ENCODE assay signal across 11 mouse cellular contexts in the genomic region with DNA sequence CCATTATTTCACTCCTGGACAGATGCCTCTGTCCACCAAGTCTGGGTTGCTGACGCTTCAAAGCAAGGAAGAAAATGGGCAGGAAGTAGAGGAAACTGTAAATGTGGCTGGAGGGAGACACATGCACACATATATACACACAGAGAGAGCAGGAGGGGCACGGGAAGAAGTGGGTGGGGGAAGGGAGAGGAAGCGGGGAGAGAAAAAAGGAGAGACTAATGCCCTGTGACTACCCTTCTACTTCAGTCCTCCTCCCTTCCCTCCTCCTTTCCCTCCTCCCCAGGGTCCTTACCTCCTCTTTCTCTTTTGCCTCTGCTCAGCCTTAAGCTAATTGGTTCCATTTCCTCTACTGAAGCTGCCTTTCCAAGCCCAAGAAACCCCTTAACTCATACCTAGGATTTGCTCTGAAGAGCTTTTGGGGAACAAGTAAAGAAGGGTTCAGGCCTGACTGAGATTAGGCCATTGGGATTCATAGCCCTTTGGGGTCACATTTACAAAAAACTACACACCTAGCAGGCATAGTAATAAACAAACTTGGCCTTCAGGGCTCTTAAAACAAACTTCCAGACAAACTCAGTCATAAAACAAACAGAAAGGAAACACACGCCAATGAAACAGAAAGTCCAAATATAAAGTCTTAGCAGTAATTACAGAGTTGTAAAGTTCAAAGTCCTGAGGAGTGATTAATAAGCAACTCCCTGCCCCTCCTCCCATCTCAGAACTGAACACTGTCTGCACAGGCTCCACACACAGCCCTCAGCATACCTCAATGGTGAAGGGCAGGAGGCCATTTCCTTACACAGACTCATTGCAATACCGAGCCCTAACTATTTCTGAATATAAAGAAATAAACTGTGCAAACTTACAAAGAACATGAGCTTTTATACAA. TPM values are rescaled to one million over a fixed set of nuclear protein-coding genes. Genes with fewer than 3 reads are reported as not detected.
DNase-seq lines count a peak whose midpoint lies in the region; ATAC-seq and TF ChIP-seq lines count a peak whose summit lies in the region.
"Had no signal": no experiment of that assay in that cellular context is flagged by ENCODE, and none has a peak within 500 bp of the region (broad histone marks: within the 10 kb centered on the region; RNA-seq: fewer than 3 reads in every experiment).

No protein-coding gene starts in this region.

- H3K27ac ChIP-seq in intestine, embryonic 15.5 days: peak overlapping the region; percentile 87
- H3K27ac ChIP-seq in stomach, postnatal 0 days (replicated peaks): peak overlapping the region; percentile 85
- no peak overlapping the region for H3K27ac ChIP-seq in hindbrain, embryonic 12.5 days

- intact Hi-C loops in left cerebral cortex, postnatal 36 days (cut with DNase I): no loop called here

- 14% methylated on average over 5 of the region's 5 CpGs for WGBS in intestine, embryonic 15.5 days
- WGBS in stomach, postnatal 0 days: 23% methylated on average over 3 of the region's 5 CpGs
- 70% methylated on average over 5 of the region's 5 CpGs for WGBS in hindbrain, embryonic 12.5 days

- DNase-seq in lung, postnatal 10 days: peak; percentile 26
- no peak for DNase-seq in lung, postnatal 25 days (ENCODE audit: low spot score)
- peak; percentile 72 to 83 for DNase-seq in kidney, postnatal 25 days
- DNase-seq in stomach, postnatal 0 days (ENCODE audit: low spot score): peak; percentile 66
- DNase-seq in left cerebral cortex, postnatal 36 days (ENCODE audit: low spot score in 2 of 2): no peak
- DNase-seq in MN1 (ENCODE audit: low spot score): no peak
- DNase-seq: heart, postnatal 10 days had no signal

- no peak for TF ChIP-seq CTCF in stomach, postnatal 0 days (IDR thresholded peaks at IDR 0.05; ENCODE audit: low read depth)

- H3K4me3 ChIP-seq in intestine, embryonic 15.5 days (replicated peaks): no peak overlapping the region
- no peak overlapping the region for H3K4me3 ChIP-seq in stomach, postnatal 0 days (ENCODE audit: low read depth, low read length)
- no peak overlapping the region for H3K4me3 ChIP-seq in hindbrain, embryonic 12.5 days
- H3K4me3 ChIP-seq: myocyte had no signal

- H3K9ac ChIP-seq in intestine, embryonic 15.5 days: no peak overlapping the region
- H3K9ac ChIP-seq in stomach, postnatal 0 days (ENCODE audit: low read length): no peak overlapping the region
- H3K9ac ChIP-seq in hindbrain, embryonic 12.5 days: no peak overlapping the region

- H3K4me1 ChIP-seq in intestine, embryonic 15.5 days (replicated peaks): peaks cover 23% of the 10 kb centered on the region
- peaks cover 5% of the 10 kb centered on the region; the same call in 1 of the 2 replicates for H3K4me1 ChIP-seq in stomach, postnatal 0 days (replicated peaks; ENCODE audit: control insufficient read depth, insufficient read depth)
- peaks cover 2% of the 10 kb centered on the region; the same call in 1 of the 2 replicates for H3K4me1 ChIP-seq in hindbrain, embryonic 12.5 days

- no peaks in the 10 kb centered on the region for H3K27me3 ChIP-seq in intestine, embryonic 15.5 days (replicated peaks)
- H3K27me3 ChIP-seq in stomach, postnatal 0 days (ENCODE audit: control insufficient read depth, insufficient read depth, low read length): no peaks in the 10 kb centered on the region
- no peaks in the 10 kb centered on the region for H3K27me3 ChIP-seq in hindbrain, embryonic 12.5 days

- H3K36me3 ChIP-seq in intestine, embryonic 15.5 days: no peaks in the 10 kb centered on the region
- no peaks in the 10 kb centered on the region for H3K36me3 ChIP-seq in stomach, postnatal 0 days (ENCODE audit: control insufficient read depth, insufficient read depth, low read length)
- H3K36me3 ChIP-seq in hindbrain, embryonic 12.5 days: no peaks in the 10 kb centered on the region

- H3K9me3 ChIP-seq in intestine, embryonic 15.5 days: no peaks in the 10 kb centered on the region
- H3K9me3 ChIP-seq in stomach, postnatal 0 days (ENCODE audit: control insufficient read depth, low read length): no peaks in the 10 kb centered on the region
- H3K9me3 ChIP-seq in hindbrain, embryonic 12.5 days (replicated peaks): no peaks in the 10 kb centered on the region

- no peak for TF ChIP-seq EP300 in stomach, postnatal 0 days (optimal IDR thresholded peaks at IDR 0.05)

- peak overlapping the region; percentile 32 for H3K4me2 ChIP-seq in intestine, embryonic 15.5 days (replicated peaks)
- H3K4me2 ChIP-seq in stomach, postnatal 0 days (replicated peaks; ENCODE audit: low read depth): no peak overlapping the region
- H3K4me2 ChIP-seq in hindbrain, embryonic 12.5 days (replicated peaks): no peak overlapping the region

- peak; percentile 95 for ATAC-seq in intestine, embryonic 15.5 days
- ATAC-seq in stomach, postnatal 0 days (ENCODE audit: low FRiP score, low TSS enrichment): peak; percentile 98
- no peak for ATAC-seq in hindbrain, embryonic 12.5 days (ENCODE audit: low FRiP score)

RNA-seq across cellular contexts. Expression of gene Tlnrd1, which starts 36.7 kb away (rescaled TPM):
- 13.6 and 13.7 TPM in 2 replicates for polyA plus RNA-seq in intestine, embryonic 15.5 days (2015; fragmentation: Nextera tagmentation; extraction: Ambion mirVana)
- polyA plus RNA-seq in stomach, postnatal 0 days (2015; fragmentation: Nextera tagmentation; extraction: Ambion mirVana): 8.5 and 10.8 TPM in 2 replicates
- total RNA-seq in left cerebral cortex, postnatal 36 days (2021): 10 to 100 TPM; 21.5 to 27.9 TPM
- 19.0 and 21.8 TPM in 2 replicates for polyA plus RNA-seq in hindbrain, embryonic 12.5 days (2016; fragmentation: Nextera tagmentation; extraction: Ambion mirVana)

RNA-seq across cellular contexts. Expression of gene Mesd, which starts 36.8 kb away (rescaled TPM):
- 91.2 and 108 TPM in 2 replicates for polyA plus RNA-seq in intestine, embryonic 15.5 days (2015; fragmentation: Nextera tagmentation; extraction: Ambion mirVana)
- polyA plus RNA-seq in stomach, postnatal 0 days (2015; fragmentation: Nextera tagmentation; extraction: Ambion mirVana): 54.7 and 62.9 TPM in 2 replicates
- 10 to 100 TPM; 55.9 to 60.9 TPM for total RNA-seq in left cerebral cortex, postnatal 36 days (2021)
- polyA plus RNA-seq in hindbrain, embryonic 12.5 days (2016; fragmentation: Nextera tagmentation; extraction: Ambion mirVana): 91.1 and 95.7 TPM in 2 replicates

RNA-seq across cellular contexts. Expression of gene Cfap161, which starts 52.8 kb away (rescaled TPM):
- polyA plus RNA-seq in intestine, embryonic 15.5 days (2015; fragmentation: Nextera tagmentation; extraction: Ambion mirVana): 0.13 TPM in 1 of 2 replicates, not detected in the other
- 0.05 and 0.13 TPM in 2 replicates for polyA plus RNA-seq in stomach, postnatal 0 days (2015; fragmentation: Nextera tagmentation; extraction: Ambion mirVana)
- total RNA-seq in left cerebral cortex, postnatal 36 days (2021): under 1 TPM in 1 of 2 experiments, not detected in 1; 0.59 TPM
- polyA plus RNA-seq in hindbrain, embryonic 12.5 days (2016; fragmentation: Nextera tagmentation; extraction: Ambion mirVana): 0.94 and 1.0 TPM in 2 replicates
- total RNA-seq: gastrocnemius, adult 18-20 months; heart, postnatal 10 days had no signal

Comparison
In these comparisons a context has a peak if more than half of its experiments do, and no peak if none do; other contexts are left out.
1. DNase-seq: peak in lung, postnatal 10 days (single experiment), kidney, postnatal 25 days (2 of 2) and stomach, postnatal 0 days (single experiment); none in lung, postnatal 25 days (single experiment), left cerebral cortex, postnatal 36 days (0 of 2) and MN1 (single experiment).